Mouse (Mus musculus): ENCODE results near the gene Klf3. TPM values are rescaled to one million over a fixed set of nuclear protein-coding genes. Genes with fewer than 3 reads are reported as not detected.

Klf3 gene
- polyA plus RNA-seq, 2 experiments, result 34.2 to 69.8 TPM

DNA sequence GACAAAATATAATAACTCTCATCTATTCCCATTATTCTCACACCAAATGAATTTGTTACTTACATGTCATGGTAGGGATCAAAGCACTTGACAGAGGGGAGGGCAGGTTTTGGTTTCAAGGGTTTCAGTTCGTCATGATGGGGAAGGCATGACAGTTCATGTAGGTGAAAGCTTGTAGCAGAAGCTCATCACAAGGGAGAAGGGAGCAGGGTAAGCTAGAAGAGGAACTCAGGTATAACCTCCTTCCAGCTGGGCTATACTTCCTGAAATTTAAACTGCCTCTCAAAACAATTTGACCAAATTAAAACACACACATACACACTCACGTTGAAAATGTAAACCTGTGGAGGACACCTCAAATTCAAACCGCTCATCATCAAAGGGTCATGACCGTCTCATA lies 32.1 kb downstream of the Klf3 start:
- WGBS (ENCODE audit: insufficient replicate concordance), result 72% methylated on average over 4 of the region's 4 CpGs
- ATAC-seq (ENCODE audit: insufficient read depth), result no peak
- no peak overlapping the region for H3K27ac ChIP-seq
- peaks cover 0 to 3% of the 10 kb centered on the region in 2 experiments; a peak in 2 of 4 replicates for H3K4me1 ChIP-seq (replicated peaks; ENCODE audit: control insufficient read depth in 2 of 2, insufficient read depth in 2 of 2, low read length in 1 of 2)
- H3K4me3 ChIP-seq (ENCODE audit: insufficient read depth in 1 of 2, low read depth in 2 of 2, low read length in 2 of 2), result no peak overlapping the region
- no peak overlapping the region for H3K9ac ChIP-seq (replicated peaks)
- no peaks in the 10 kb centered on the region for H3K27me3 ChIP-seq (ENCODE audit: control insufficient read depth, insufficient read depth, low read length)
- H3K9me3 ChIP-seq (ENCODE audit: control insufficient read depth, low read length), result no peaks in the 10 kb centered on the region
- peaks cover 13% of the 10 kb centered on the region for H3K36me3 ChIP-seq (replicated peaks; ENCODE audit: control insufficient read depth, insufficient read depth, low read depth)
- no peak for DNase-seq (ENCODE audit: low read depth in 3 of 3, low spot score in 3 of 3)
- TF ChIP-seq EP300 (IDR thresholded peaks at IDR 0.05; ENCODE audit: low read depth) (no peak), CTCF (IDR thresholded peaks at IDR 0.05; ENCODE audit: low read depth) (no peak)
- no peak overlapping the region for H3K4me2 ChIP-seq (ENCODE audit: low read depth)

DNA sequence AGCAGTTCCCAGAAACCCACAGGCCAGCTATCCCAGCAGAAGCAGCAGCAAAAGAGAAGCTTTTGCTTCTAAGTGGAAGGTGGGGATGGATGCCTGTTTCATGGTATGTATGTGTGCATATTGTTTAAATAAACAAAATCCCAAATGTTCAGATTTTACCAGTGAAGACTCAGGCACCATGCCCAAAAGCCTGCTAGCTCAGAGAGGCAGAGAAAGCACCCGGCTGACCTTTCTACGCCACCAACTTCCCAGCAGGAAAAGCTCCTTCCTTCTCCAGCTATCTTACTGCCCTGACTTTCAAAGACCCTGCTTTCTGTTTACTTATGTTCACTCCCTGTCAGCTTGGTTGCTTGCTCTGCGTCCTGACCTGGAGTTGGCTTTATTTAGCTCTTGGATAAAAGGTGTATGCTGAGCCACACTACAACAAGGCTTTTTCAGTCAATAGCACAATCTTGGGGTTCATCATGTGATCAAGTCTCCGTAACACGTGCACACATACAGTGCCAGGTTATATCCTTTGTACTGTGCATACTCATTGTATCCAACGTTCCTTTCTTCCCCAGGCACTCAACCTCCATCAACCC lies 35.9 kb downstream of the Klf3 start:
- H3K4me1 ChIP-seq (replicated peaks; ENCODE audit: control insufficient read depth in 2 of 2, insufficient read depth in 2 of 2, low read length in 1 of 2), result peaks cover 0 to 3% of the 10 kb centered on the region in 2 experiments; a peak in 2 of 4 replicates
- H3K27me3 ChIP-seq (ENCODE audit: control insufficient read depth, insufficient read depth, low read length), result no peaks in the 10 kb centered on the region
- no peak overlapping the region for H3K9ac ChIP-seq (replicated peaks)
- DNase-seq (ENCODE audit: low read depth in 3 of 3, low spot score in 3 of 3) (no peak), ATAC-seq (ENCODE audit: insufficient read depth) (no peak)
- no peaks in the 10 kb centered on the region for H3K36me3 ChIP-seq (replicated peaks; ENCODE audit: control insufficient read depth, insufficient read depth, low read depth)
- no peak overlapping the region for H3K27ac ChIP-seq
- TF ChIP-seq CTCF (IDR thresholded peaks at IDR 0.05; ENCODE audit: low read depth), result no peak
- no peak for TF ChIP-seq EP300 (IDR thresholded peaks at IDR 0.05; ENCODE audit: low read depth)
- no peaks in the 10 kb centered on the region for H3K9me3 ChIP-seq (ENCODE audit: control insufficient read depth, low read length)
- H3K4me2 ChIP-seq (ENCODE audit: low read depth), result no peak overlapping the region
- H3K4me3 ChIP-seq (ENCODE audit: insufficient read depth in 1 of 2, low read depth in 2 of 2, low read length in 2 of 2), result no peak overlapping the region
- WGBS (ENCODE audit: insufficient replicate concordance), result 47% methylated on average over 6 of the region's 6 CpGs

GRCm38 (mm10) chr5:64840087-64840486 lies 36.9 kb downstream of the Klf3 start:
- Histone ChIP-seq H3K27ac (no peak overlapping the region), H3K9ac (replicated peaks) (no peak overlapping the region), H3K9me3 (ENCODE audit: control insufficient read depth, low read length) (no peaks in the 10 kb centered on the region), H3K27me3 (ENCODE audit: control insufficient read depth, insufficient read depth, low read length) (no peaks in the 10 kb centered on the region), H3K36me3 (replicated peaks; ENCODE audit: control insufficient read depth, insufficient read depth, low read depth) (no peaks in the 10 kb centered on the region), H3K4me1 (replicated peaks; ENCODE audit: control insufficient read depth in 2 of 2, insufficient read depth in 2 of 2, low read length in 1 of 2) (peaks cover 0 to 3% of the 10 kb centered on the region in 2 experiments; a peak in 2 of 4 replicates), H3K4me3 (ENCODE audit: insufficient read depth in 1 of 2, low read depth in 2 of 2, low read length in 2 of 2) (no peak overlapping the region), H3K4me2 (ENCODE audit: low read depth) (no peak overlapping the region)
- no peak for DNase-seq (ENCODE audit: low read depth in 3 of 3, low spot score in 3 of 3)
- WGBS (ENCODE audit: insufficient replicate concordance), result 69% methylated on average over 1 of the region's 1 CpGs
- ATAC-seq (ENCODE audit: insufficient read depth), result no peak
- TF ChIP-seq CTCF (IDR thresholded peaks at IDR 0.05; ENCODE audit: low read depth), result no peak
- no peak for TF ChIP-seq EP300 (IDR thresholded peaks at IDR 0.05; ENCODE audit: low read depth)

GRCm38 (mm10) chr5:64844622-64845021 lies 41.4 kb downstream of the Klf3 start:
- Histone ChIP-seq H3K27ac (no peak overlapping the region), H3K36me3 (replicated peaks; ENCODE audit: control insufficient read depth, insufficient read depth, low read depth) (no peaks in the 10 kb centered on the region), H3K27me3 (ENCODE audit: control insufficient read depth, insufficient read depth, low read length) (no peaks in the 10 kb centered on the region), H3K4me3 (ENCODE audit: insufficient read depth in 1 of 2, low read depth in 2 of 2, low read length in 2 of 2) (no peak overlapping the region), H3K9me3 (ENCODE audit: control insufficient read depth, low read length) (no peaks in the 10 kb centered on the region), H3K4me1 (replicated peaks; ENCODE audit: control insufficient read depth in 2 of 2, insufficient read depth in 2 of 2, low read length in 1 of 2) (no peaks in the 10 kb centered on the region; a peak in 1 of 4 replicates), H3K4me2 (ENCODE audit: low read depth) (no peak overlapping the region), H3K9ac (replicated peaks) (no peak overlapping the region)
- DNase-seq (ENCODE audit: low read depth in 3 of 3, low spot score in 3 of 3) (no peak), ATAC-seq (ENCODE audit: insufficient read depth) (no peak)
- 50% methylated on average over 3 of the region's 3 CpGs for WGBS (ENCODE audit: insufficient replicate concordance)
- TF ChIP-seq EP300 (IDR thresholded peaks at IDR 0.05; ENCODE audit: low read depth), result no peak
- no peak for TF ChIP-seq CTCF (IDR thresholded peaks at IDR 0.05; ENCODE audit: low read depth)

DNA sequence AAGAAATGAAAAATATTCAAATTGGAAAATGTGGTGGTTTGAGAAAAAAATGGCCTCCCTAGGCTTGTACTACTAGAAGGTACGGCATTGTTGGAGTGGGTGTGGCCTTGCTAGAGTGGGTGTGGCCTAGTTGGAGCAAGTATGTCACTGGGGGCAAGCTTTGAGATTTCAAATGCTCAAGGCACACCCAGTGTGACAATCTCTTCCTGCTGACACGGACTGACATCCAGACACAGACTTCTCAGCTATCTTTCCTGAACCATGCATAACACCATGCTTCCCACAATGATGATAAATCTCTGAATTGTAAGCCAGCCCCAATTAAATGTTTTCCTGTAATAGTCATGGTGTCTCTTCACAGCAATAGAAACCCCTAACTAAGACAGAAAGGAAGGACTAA lies 44.1 kb downstream of the Klf3 start:
- TF ChIP-seq CTCF (IDR thresholded peaks at IDR 0.05; ENCODE audit: low read depth) (no peak), EP300 (IDR thresholded peaks at IDR 0.05; ENCODE audit: low read depth) (no peak)
- no peaks in the 10 kb centered on the region for H3K9me3 ChIP-seq (ENCODE audit: control insufficient read depth, low read length)
- no peaks in the 10 kb centered on the region for H3K27me3 ChIP-seq (ENCODE audit: control insufficient read depth, insufficient read depth, low read length)
- H3K4me3 ChIP-seq (ENCODE audit: insufficient read depth in 1 of 2, low read depth in 2 of 2, low read length in 2 of 2), result no peak overlapping the region
- no peak for DNase-seq (ENCODE audit: low read depth in 3 of 3, low spot score in 3 of 3)
- no peak overlapping the region for H3K9ac ChIP-seq (replicated peaks)
- H3K4me2 ChIP-seq (ENCODE audit: low read depth), result no peak overlapping the region
- H3K36me3 ChIP-seq (replicated peaks; ENCODE audit: control insufficient read depth, insufficient read depth, low read depth), result no peaks in the 10 kb centered on the region
- peaks cover 0 to 2% of the 10 kb centered on the region in 2 experiments; a peak in 1 of 4 replicates for H3K4me1 ChIP-seq (replicated peaks; ENCODE audit: control insufficient read depth in 2 of 2, insufficient read depth in 2 of 2, low read length in 1 of 2)
- no peak for ATAC-seq (ENCODE audit: insufficient read depth)
- no peak overlapping the region for H3K27ac ChIP-seq
- WGBS (ENCODE audit: insufficient replicate concordance), result 18% methylated on average over 2 of the region's 2 CpGs

All from liver, embryonic 14.5 days (tissue).